Mouse (Mus musculus): ENCODE data around the gene Mdfic.

Gene Mdfic

GRCm38 (mm10) chr6:15742591-15743149 is 22.2 kb downstream of the Mdfic start:
- DNase-seq = no peak

- no peak for DNase-seq
These were observed 22.9 kb downstream of the Mdfic start for GRCm38 (mm10) chr6:15743291-15743792.

GRCm38 (mm10) chr6:15743793-15744192 is 23.3 kb downstream of the Mdfic start:
- DNase-seq = no peak

- DNase-seq = peak; percentile 40 to 43
These were observed 24.9 kb downstream of the Mdfic start for GRCm38 (mm10) chr6:15745313-15745712.

GRCm38 (mm10) chr6:15745891-15746290 is 25.4 kb downstream of the Mdfic start:
- DNase-seq = peak in 1 of 2 experiments; percentile 36

- DNase-seq = no peak
These were observed 27.1 kb downstream of the Mdfic start for GRCm38 (mm10) chr6:15747396-15748155.

- no peak for DNase-seq
These were observed 27.8 kb downstream of the Mdfic start for GRCm38 (mm10) chr6:15748236-15748635.

- no peak for DNase-seq
These were observed 28.5 kb downstream of the Mdfic start for GRCm38 (mm10) chr6:15748943-15749342.

- DNase-seq = no peak
These were observed 29.6 kb downstream of the Mdfic start for GRCm38 (mm10) chr6:15750101-15750500.

- DNase-seq = no peak
These were observed 30.9 kb downstream of the Mdfic start for GRCm38 (mm10) chr6:15751375-15751774.

- DNase-seq = no peak
These were observed 31.7 kb downstream of the Mdfic start for GRCm38 (mm10) chr6:15752160-15752559.

GRCm38 (mm10) chr6:15753208-15753607 is 32.7 kb downstream of the Mdfic start:
- no peak for DNase-seq

- no peak for DNase-seq
These were observed 37.9 kb downstream of the Mdfic start for GRCm38 (mm10) chr6:15758394-15758793.

GRCm38 (mm10) chr6:15760750-15761149 is 40.3 kb downstream of the Mdfic start:
- DNase-seq = no peak

GRCm38 (mm10) chr6:15764039-15764438 is 43.6 kb downstream of the Mdfic start:
- no peak for DNase-seq

- DNase-seq = no peak
These were observed 47.0 kb downstream of the Mdfic start for GRCm38 (mm10) chr6:15767460-15767859.

GRCm38 (mm10) chr6:15770128-15770527 is 49.7 kb downstream of the Mdfic start:
- no peak for DNase-seq

- DNase-seq = peak in 1 of 2 experiments; percentile 44
These were observed 56.6 kb downstream of the Mdfic start for GRCm38 (mm10) chr6:15777070-15777469.

GRCm38 (mm10) chr6:15780127-15780526 is 59.7 kb downstream of the Mdfic start:
- DNase-seq = no peak

- DNase-seq = no peak
These were observed 60.2 kb downstream of the Mdfic start for GRCm38 (mm10) chr6:15780688-15781087.

GRCm38 (mm10) chr6:15789523-15790500 is 69.4 kb downstream of the Mdfic start:
- peak; percentile 79 to 83 for DNase-seq

GRCm38 (mm10) chr6:15792680-15793601 is 72.5 kb downstream of the Mdfic start:
- peak in 1 of 2 experiments; percentile 5 for DNase-seq

Data from lung, adult 18-20 months (tissue).